Mouse (Mus musculus) liver, postnatal 0 days (tissue): ENCODE measurements at regions not wholly inside any gene's neighbourhood (a gene's known extent, or its start where the extent isn't known, plus 50 kb on each side); places are given as distances from the start of the nearest gene placed in this dataset.

Source experiments
- ATAC-seq: fragments of 200-750 bp; cut with Nextera tagmentation; 2 replicates; pipeline ENCODE4 v1.8.0; 2017; ENCODE audit warnings: mild to moderate bottlenecking, moderate library complexity
- DNase-seq: peaks from one replicate; pipeline ENCODE4 v3.0.0-alpha.2; 2016
- H3K27ac ChIP-seq: fragments of 300-500 bp; sonication (generic); 2 replicates; pipeline ENCODE4 v1.5.1; 2014; ENCODE audit warnings: antibody characterized with exemption, moderate library complexity, mild to moderate bottlenecking, low read depth
- H3K27me3 ChIP-seq: fragments of 300-500 bp; sonication (generic); 2 replicates; pipeline ENCODE4 v1.6.1; 2014; ENCODE audit warnings: low read length, control low read depth, mixed read lengths; ENCODE audit not compliant: insufficient read depth
- H3K36me3 ChIP-seq: fragments of 300-500 bp; sonication (generic); replicated peaks from 2 replicates; pipeline ENCODE4 v1.6.1; 2014; ENCODE audit warnings: mild to moderate bottlenecking, control low read depth, low read length, moderate library complexity, mixed read lengths; ENCODE audit not compliant: insufficient read depth
- H3K4me1 ChIP-seq: fragments of 300-500 bp; sonication (generic); 2 replicates; pipeline ENCODE4 v1.6.1; 2014; ENCODE audit warnings: antibody characterized with exemption, mild to moderate bottlenecking, control low read depth; ENCODE audit not compliant: insufficient read depth
- H3K4me2 ChIP-seq: fragments of 300-500 bp; sonication (generic); 2 replicates; pipeline ENCODE4 v1.6.1; 2014; ENCODE audit warnings: low read depth, mild to moderate bottlenecking, low read length, moderate library complexity, mixed read lengths
- H3K4me3 ChIP-seq: fragments of 300-500 bp; sonication (generic); 2 replicates; pipeline ENCODE4 v1.5.1; 2014; ENCODE audit warnings: low read depth, low read length
- H3K9ac ChIP-seq: fragments of 300-500 bp; sonication (generic); replicated peaks from 2 replicates; pipeline ENCODE4 v1.6.1; 2014; ENCODE audit warnings: mild to moderate bottlenecking, moderate library complexity
- H3K9me3 ChIP-seq: fragments of 300-500 bp; sonication (generic); 2 replicates; pipeline ENCODE4 v1.6.1; 2016; ENCODE audit warnings: mild to moderate bottlenecking, control low read depth, low read length, mixed read lengths
- CTCF ChIP-seq: sonication (generic); IDR thresholded peaks from 2 replicates; pipeline ENCODE4 v1.5.1; 2016; ENCODE audit warnings: antibody characterized with exemption, low read depth
- EP300 ChIP-seq: IDR thresholded peaks from 2 replicates; pipeline ENCODE4 v1.6.1; 2016; ENCODE audit warnings: antibody characterized with exemption, low read depth, mild to moderate bottlenecking
- WGBS: fragments of 180-500 bp; shearing (Covaris S2); extraction: QIAGEN DNeasy Blood & Tissue Kit; methylation state at CpG from one replicate; pipeline ENCODE4 v1.1.7; 2014; ENCODE audit not compliant: insufficient replicate concordance; 5-methylcytosine and 5-hydroxymethylcytosine counted together

DNA sequence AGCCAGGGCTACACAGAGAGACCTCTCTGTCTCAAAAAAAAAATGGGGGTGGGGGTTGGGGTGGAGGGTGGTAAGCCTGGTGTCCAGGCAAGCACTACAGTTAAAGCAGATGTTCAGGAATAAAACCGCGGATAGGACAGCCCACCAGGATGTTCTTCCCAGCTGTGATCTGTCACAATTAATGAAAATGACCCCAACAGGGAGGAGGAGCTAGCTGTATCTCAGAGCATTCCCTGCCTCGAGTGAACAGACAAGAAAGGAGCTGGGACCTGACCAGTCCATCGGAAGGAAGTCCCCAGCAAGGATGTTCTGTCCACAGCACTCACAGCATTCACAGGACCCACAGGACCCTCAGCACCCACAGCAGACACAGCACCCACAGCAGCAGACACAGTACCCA is 80.4 kb downstream of the Utp6 start:
- Histone ChIP-seq H3K9me3 (no peaks in the 10 kb centered on the region), H3K27ac (no peak overlapping the region), H3K36me3 (no peaks in the 10 kb centered on the region), H3K4me3 (no peak overlapping the region), H3K9ac (no peak overlapping the region), H3K4me1 (peaks cover 24% of the 10 kb centered on the region), H3K27me3 (no peaks in the 10 kb centered on the region), H3K4me2 (no peak overlapping the region)
- WGBS, result 76% methylated on average over 4 of the region's 4 CpGs
- TF ChIP-seq EP300 (no peak), CTCF (no peak)
- no peak for DNase-seq
- ATAC-seq, result no peak

DNA sequence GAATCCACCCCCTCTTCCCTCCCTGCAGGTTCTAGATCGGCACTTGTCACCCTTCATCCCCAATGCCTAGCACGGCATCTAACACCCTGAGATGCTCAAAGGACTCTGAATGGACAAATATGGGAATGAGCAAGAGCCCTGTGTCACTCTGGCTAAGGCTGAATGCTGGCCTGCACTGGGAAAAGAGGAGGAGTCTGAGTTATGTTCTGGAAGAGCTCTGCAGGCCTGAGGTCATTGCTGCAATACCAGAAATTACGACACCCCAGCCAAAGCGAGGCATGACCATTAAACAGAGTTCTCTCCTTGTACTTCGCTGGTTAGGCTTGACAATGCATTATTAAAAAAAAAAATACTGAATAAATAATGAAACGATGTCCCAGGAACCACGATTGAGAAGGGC is 84.1 kb downstream of the Utp6 start:
- DNase-seq (peak; percentile 67), ATAC-seq (peak; percentile 93)
- 50% methylated on average over 7 of the region's 7 CpGs for WGBS
- Histone ChIP-seq H3K4me2 (no peak overlapping the region; the same call in 1 of the 2 replicates), H3K9ac (no peak overlapping the region), H3K4me1 (peaks cover 18% of the 10 kb centered on the region), H3K36me3 (no peaks in the 10 kb centered on the region), H3K27me3 (no peaks in the 10 kb centered on the region), H3K27ac (peak overlapping the region; percentile 59), H3K9me3 (no peaks in the 10 kb centered on the region), H3K4me3 (no peak overlapping the region)
- TF ChIP-seq CTCF (no peak), EP300 (no peak)

DNA sequence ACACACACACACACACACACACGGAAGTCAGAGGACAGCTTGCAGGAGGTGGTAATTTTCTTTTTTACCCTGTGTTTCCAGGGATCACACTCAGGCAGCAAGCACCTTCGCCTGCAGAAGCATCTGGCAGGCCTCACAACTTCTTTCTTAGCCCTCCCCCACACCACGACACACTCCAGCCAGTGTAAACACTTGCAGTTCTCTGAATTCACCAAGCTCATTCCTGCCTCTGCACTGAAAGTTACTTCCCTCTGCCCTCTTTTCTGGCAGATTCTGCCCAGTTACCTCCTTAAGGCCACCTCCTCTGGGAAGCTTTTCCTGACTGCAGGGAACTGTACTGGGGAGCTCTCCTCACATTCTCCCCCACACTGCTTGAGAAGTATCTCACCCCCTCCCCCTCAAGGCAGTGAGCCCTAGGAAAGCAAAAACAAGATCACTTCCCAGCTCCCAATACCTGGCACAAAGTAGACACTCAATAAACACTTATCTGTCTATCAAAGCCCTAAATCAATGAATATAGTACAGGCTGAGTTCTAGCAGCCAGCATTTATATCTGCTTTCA is 84.9 kb downstream of the Utp6 start:
- Histone ChIP-seq H3K4me3 (no peak overlapping the region), H3K4me1 (peaks cover 18% of the 10 kb centered on the region), H3K27ac (0 out of 2 replicates have a peak overlapping the region, but pooled peaks have one; percentile 59), H3K4me2 (no peak overlapping the region), H3K27me3 (no peaks in the 10 kb centered on the region), H3K9me3 (no peaks in the 10 kb centered on the region), H3K9ac (no peak overlapping the region), H3K36me3 (no peaks in the 10 kb centered on the region)
- TF ChIP-seq CTCF (no peak), EP300 (no peak)
- DNase-seq, result no peak
- no peak for ATAC-seq
- WGBS, result 47% methylated on average over 3 of the region's 3 CpGs

DNA sequence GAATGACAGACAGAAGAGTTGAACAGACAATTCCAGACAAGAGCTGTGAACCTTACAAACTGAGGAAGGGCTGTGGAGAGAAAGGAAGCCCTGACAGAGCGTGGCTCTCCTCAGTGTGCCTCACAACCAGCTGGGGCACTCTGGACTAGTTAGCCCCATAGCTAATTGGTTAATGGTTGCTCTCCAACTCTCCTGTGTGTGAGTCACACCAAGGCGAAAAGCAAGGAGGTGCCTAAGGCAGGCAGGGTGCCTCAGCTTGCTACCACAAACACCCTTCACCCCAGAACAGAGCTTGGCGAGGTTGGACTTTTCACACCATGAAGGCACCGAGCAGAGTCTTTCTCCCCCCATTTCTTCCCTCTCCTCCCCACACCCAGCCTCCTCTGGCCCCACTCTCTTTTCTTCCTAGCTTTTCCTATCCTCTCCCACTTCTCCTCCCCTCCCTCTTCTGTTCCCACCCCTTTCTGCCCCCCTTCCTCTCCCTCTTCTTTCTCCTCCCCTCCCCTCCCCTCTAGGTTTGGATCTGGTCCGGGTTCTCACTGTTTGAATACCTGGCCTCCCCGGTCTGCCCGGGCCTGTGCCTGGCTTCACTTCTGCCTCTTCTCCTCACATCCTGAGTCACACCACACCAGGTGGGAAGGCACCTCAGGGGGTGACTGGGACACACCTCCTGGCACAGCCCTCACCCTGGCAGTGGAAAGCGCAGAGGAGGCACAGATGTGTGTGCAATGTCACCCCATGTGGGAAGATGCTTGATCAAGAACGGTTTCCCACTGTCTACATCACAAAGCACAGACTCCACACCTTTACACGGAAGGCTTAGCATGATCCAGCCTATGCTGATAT is 90.2 kb downstream of the Utp6 start:
- no peaks in the 10 kb centered on the region for H3K27me3 ChIP-seq
- WGBS, result 80% methylated on average over 10 of the region's 10 CpGs
- H3K4me3 ChIP-seq, result no peak overlapping the region
- H3K9ac ChIP-seq, result no peak overlapping the region
- H3K9me3 ChIP-seq, result no peaks in the 10 kb centered on the region
- H3K27ac ChIP-seq, result no peak overlapping the region
- peaks cover 9% of the 10 kb centered on the region for H3K4me1 ChIP-seq
- DNase-seq (no peak), ATAC-seq (no peak)
- H3K36me3 ChIP-seq, result no peaks in the 10 kb centered on the region
- TF ChIP-seq EP300, result no peak
- TF ChIP-seq CTCF, result no peak
- no peak overlapping the region for H3K4me2 ChIP-seq

DNA sequence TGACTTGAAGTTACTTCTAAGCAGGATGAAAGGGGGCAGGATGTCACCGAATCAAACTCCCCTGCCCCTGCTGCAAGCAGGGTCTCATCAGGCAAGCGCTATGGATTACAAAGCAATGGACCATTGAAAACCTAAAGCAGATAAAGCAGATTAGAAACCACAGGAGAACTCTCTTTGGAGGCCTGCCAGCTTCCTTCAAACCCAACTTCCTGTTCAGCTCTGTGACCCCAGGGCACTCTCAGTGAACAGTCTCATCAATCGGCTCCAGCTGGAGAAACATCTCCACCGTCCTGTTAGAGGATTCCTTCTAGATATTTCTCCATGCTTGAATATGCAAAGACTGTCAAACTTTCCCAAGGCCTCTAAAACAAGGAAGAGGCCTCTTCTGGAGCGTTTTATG is 92.0 kb downstream of the Utp6 start:
- peak; percentile 47 for DNase-seq
- 16% methylated on average over 5 of the region's 5 CpGs for WGBS

DNA sequence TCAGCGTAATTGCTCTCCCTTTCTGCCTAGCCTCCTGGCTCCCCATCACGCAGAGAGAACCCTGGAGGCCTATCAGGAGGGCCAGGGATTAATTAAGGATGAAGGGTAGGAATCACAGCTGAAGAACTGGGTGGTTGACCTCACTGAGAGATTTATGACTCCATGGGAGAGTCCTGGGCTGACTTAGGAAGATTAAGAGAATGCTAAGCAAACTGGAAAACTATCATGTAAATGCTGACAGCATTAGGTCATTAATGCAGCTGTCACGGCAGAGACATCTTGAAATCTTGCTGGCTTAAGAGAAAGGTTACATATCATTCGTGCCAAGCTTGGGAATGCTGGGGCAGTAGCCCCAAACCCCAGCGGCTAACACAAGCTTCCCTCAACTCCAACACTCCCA is 93.2 kb downstream of the Utp6 start:
- Histone ChIP-seq H3K9me3 (no peaks in the 10 kb centered on the region), H3K4me1 (peaks cover 10% of the 10 kb centered on the region), H3K9ac (no peak overlapping the region), H3K36me3 (no peaks in the 10 kb centered on the region), H3K27ac (no peak overlapping the region), H3K27me3 (no peaks in the 10 kb centered on the region), H3K4me3 (no peak overlapping the region), H3K4me2 (no peak overlapping the region)
- TF ChIP-seq CTCF (no peak), EP300 (no peak)
- no peak for DNase-seq
- no peak for ATAC-seq
- 80% methylated on average over 5 of the region's 5 CpGs for WGBS

More for the DNA sequence above, 92.0 kb downstream of the Utp6 start:
- peak; percentile 44; the same call in 1 of the 2 replicates for ATAC-seq
- Histone ChIP-seq H3K4me1 (peaks cover 10% of the 10 kb centered on the region), H3K27ac (peak overlapping the region; percentile 44; the same call in 1 of the 2 replicates), H3K4me2 (no peak overlapping the region), H3K9me3 (no peaks in the 10 kb centered on the region), H3K4me3 (no peak overlapping the region), H3K36me3 (no peaks in the 10 kb centered on the region), H3K9ac (no peak overlapping the region), H3K27me3 (no peaks in the 10 kb centered on the region)
- TF ChIP-seq EP300 (no peak), CTCF (no peak)
